Mouse (Mus musculus): Measurements from ENCODE around the gene Terb2. TPM values are rescaled to one million over a fixed set of nuclear protein-coding genes. Genes with fewer than 3 reads are reported as not detected.
"Not testable (repeated sequence)": the region's sequence is repeated elsewhere in the genome, so short reads cannot be mapped to it uniquely, and the experiment has no call there.

Gene Terb2
- total RNA-seq, 2 experiments from 2014 or later: not detected

GRCm38 (mm10) chr2:122159667-122160066, 26.4 kb upstream of the Terb2 start:
- ATAC-seq (replicated peaks; ENCODE audit: poor library complexity, severe bottlenecking): no peak

GRCm38 (mm10) chr2:122160680-122161079, 25.4 kb upstream of the Terb2 start, which contains the start of gene Trim69:
TSS of gene Trim69 (plus strand) at chr2:122160700.
- ATAC-seq (replicated peaks; ENCODE audit: poor library complexity, severe bottlenecking): peak; percentile 51

GRCm38 (mm10) chr2:122161542-122161941, 24.5 kb upstream of the Terb2 start:
- ATAC-seq (replicated peaks; ENCODE audit: poor library complexity, severe bottlenecking): no peak

GRCm38 (mm10) chr2:122162529-122162928, 23.5 kb upstream of the Terb2 start:
- ATAC-seq (replicated peaks; ENCODE audit: poor library complexity, severe bottlenecking): 0 out of 2 replicates have a peak, but pooled peaks have one; percentile 19

- ATAC-seq (replicated peaks; ENCODE audit: poor library complexity, severe bottlenecking): peak; percentile 41
Measured at GRCm38 (mm10) chr2:122163430-122164195, 22.5 kb upstream of the Terb2 start.

- ATAC-seq (replicated peaks; ENCODE audit: poor library complexity, severe bottlenecking): peak; percentile 88
Measured at GRCm38 (mm10) chr2:122164293-122164692, 21.8 kb upstream of the Terb2 start.

GRCm38 (mm10) chr2:122171292-122171691, 14.8 kb upstream of the Terb2 start:
- no peak for ATAC-seq (replicated peaks; ENCODE audit: poor library complexity, severe bottlenecking)

GRCm38 (mm10) chr2:122172188-122172587, 13.9 kb upstream of the Terb2 start:
- ATAC-seq (replicated peaks; ENCODE audit: poor library complexity, severe bottlenecking): no peak

GRCm38 (mm10) chr2:122180051-122180822, 5.8 kb upstream of the Terb2 start:
- peak; percentile 23; the same call in 1 of the 2 replicates for ATAC-seq (replicated peaks; ENCODE audit: poor library complexity, severe bottlenecking)

GRCm38 (mm10) chr2:122185086-122185485, 986 bp upstream of the Terb2 start:
- peak; percentile 88 for ATAC-seq (replicated peaks; ENCODE audit: poor library complexity, severe bottlenecking)

GRCm38 (mm10) chr2:122186751-122187150, 679 bp downstream of the Terb2 start:
- no peak for ATAC-seq (replicated peaks; ENCODE audit: poor library complexity, severe bottlenecking)

GRCm38 (mm10) chr2:122191849-122192248, 5.8 kb downstream of the Terb2 start:
- ATAC-seq (replicated peaks; ENCODE audit: poor library complexity, severe bottlenecking): no peak

GRCm38 (mm10) chr2:122194509-122194929, 8.4 kb downstream of the Terb2 start:
- ATAC-seq (replicated peaks; ENCODE audit: poor library complexity, severe bottlenecking): peak; percentile 77

- ATAC-seq (replicated peaks; ENCODE audit: poor library complexity, severe bottlenecking): no peak
Measured at GRCm38 (mm10) chr2:122201501-122201900, 15.4 kb downstream of the Terb2 start.

- no peak for ATAC-seq (replicated peaks; ENCODE audit: poor library complexity, severe bottlenecking)
Measured at GRCm38 (mm10) chr2:122206440-122207107, 20.5 kb downstream of the Terb2 start.

- no peak for ATAC-seq (replicated peaks; ENCODE audit: poor library complexity, severe bottlenecking)
Measured at GRCm38 (mm10) chr2:122210534-122211228, 24.6 kb downstream of the Terb2 start.

- ATAC-seq (replicated peaks; ENCODE audit: poor library complexity, severe bottlenecking): not testable (repeated sequence)
Measured at GRCm38 (mm10) chr2:122217075-122217474, 31.0 kb downstream of the Terb2 start.

- ATAC-seq (replicated peaks; ENCODE audit: poor library complexity, severe bottlenecking): peak; percentile 80
Measured at GRCm38 (mm10) chr2:122218234-122218633, 32.2 kb downstream of the Terb2 start.

- ATAC-seq (replicated peaks; ENCODE audit: poor library complexity, severe bottlenecking): no peak
Measured at GRCm38 (mm10) chr2:122221378-122221777, 35.3 kb downstream of the Terb2 start.

GRCm38 (mm10) chr2:122221798-122222197, 35.7 kb downstream of the Terb2 start:
- ATAC-seq (replicated peaks; ENCODE audit: poor library complexity, severe bottlenecking): no peak

All from granulocyte monocyte progenitor cell, adult 5-6 weeks (primary cell).